Mouse (Mus musculus) hindlimb bud, embryonic 11.5 days (tissue): Measurements from ENCODE around the gene Rabl6.

Source experiments
- DNase-seq: peaks from one replicate; pipeline ENCODE4 v3.0.0-alpha.2; 2012; ENCODE audit warnings: low read depth, low spot score; ENCODE audit errors: extremely low spot score

Rabl6 gene

GRCm38 (mm10) chr2:25549021-25549991 is 59.0 kb downstream of the Rabl6 start:
- DNase-seq = no peak

- peak; percentile 96 for DNase-seq
Observed at GRCm38 (mm10) chr2:25546811-25547491, 61.4 kb downstream of the Rabl6 start, which contains the start of gene Traf2. Gene Traf2, minus strand, starts transcription at chr2:25546940.

- DNase-seq = no peak
Observed at GRCm38 (mm10) chr2:25545996-25546810, 62.1 kb downstream of the Rabl6 start.

- no peak for DNase-seq
Observed at GRCm38 (mm10) chr2:25541644-25542367, 66.5 kb downstream of the Rabl6 start.

- no peak for DNase-seq
Observed at GRCm38 (mm10) chr2:25540541-25540948, 67.8 kb downstream of the Rabl6 start.

- DNase-seq = no peak
Observed at GRCm38 (mm10) chr2:25536531-25536930, 71.8 kb downstream of the Rabl6 start.

GRCm38 (mm10) chr2:25534866-25535182 is 73.5 kb downstream of the Rabl6 start:
- DNase-seq = no peak

- no peak for DNase-seq
Observed at GRCm38 (mm10) chr2:25534178-25534865, 74.0 kb downstream of the Rabl6 start.

GRCm38 (mm10) chr2:25533707-25534106 is 74.6 kb downstream of the Rabl6 start:
- no peak for DNase-seq
